11 mouse cellular contexts compared by ENCODE assay signal in the genomic region with DNA sequence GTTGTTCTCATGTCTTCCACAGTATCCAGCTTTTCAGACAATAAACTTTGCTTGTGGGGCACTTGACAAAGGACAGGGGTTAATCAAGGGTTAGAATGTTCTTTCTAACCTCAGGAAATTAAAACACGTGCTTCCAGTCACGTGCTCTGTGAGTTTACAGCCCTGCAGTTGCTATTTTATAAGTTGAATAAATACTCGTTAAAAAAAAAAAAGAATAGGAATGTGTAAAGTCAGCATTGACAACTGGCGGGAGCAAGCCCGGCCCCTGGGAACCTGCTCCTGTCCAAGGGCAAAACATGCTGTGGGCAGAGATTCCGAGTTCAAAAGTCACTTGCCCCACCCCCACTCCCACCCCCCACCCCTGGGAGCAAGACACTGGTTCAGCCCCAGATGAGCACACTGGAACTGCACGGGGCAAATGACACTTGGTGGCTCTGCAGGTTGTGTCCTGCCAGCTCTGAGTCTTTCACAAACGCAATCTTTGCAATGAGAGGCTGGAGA.
DNase-seq lines count a peak whose midpoint lies in the region; ATAC-seq and TF ChIP-seq lines count a peak whose summit lies in the region.
"Had no signal": no experiment of that assay in that cellular context is flagged by ENCODE, and none has a peak within 500 bp of the region (broad histone marks: within the 10 kb centered on the region; RNA-seq: fewer than 3 reads in every experiment).

No protein-coding gene starts in this region.

- 0 out of 2 replicates have a peak overlapping the region, but pooled peaks have one; percentile 14 for H3K27ac ChIP-seq in heart, postnatal 0 days (ENCODE audit: low read depth)
- H3K27ac ChIP-seq in limb, embryonic 10.5 days: 0 out of 2 replicates have a peak overlapping the region, but pooled peaks have one; percentile 14
- no peak overlapping the region for H3K27ac ChIP-seq in hindbrain, embryonic 11.5 days (ENCODE audit: low read depth, low read length)
- H3K27ac ChIP-seq: forebrain, embryonic 13.5 days; layer of hippocampus, adult 2 months had no signal

- H3K4me1 ChIP-seq in heart, postnatal 0 days (ENCODE audit: control insufficient read depth, insufficient read depth): peaks cover 26% of the 10 kb centered on the region
- peaks cover 20% of the 10 kb centered on the region for H3K4me1 ChIP-seq in limb, embryonic 10.5 days
- no peaks in the 10 kb centered on the region for H3K4me1 ChIP-seq in hindbrain, embryonic 11.5 days (replicated peaks; ENCODE audit: control insufficient read depth, insufficient read depth, low read length)
- H3K4me1 ChIP-seq: forebrain, embryonic 13.5 days had no signal

- H3K9ac ChIP-seq in heart, postnatal 0 days (replicated peaks; ENCODE audit: low read depth, low read length): no peak overlapping the region
- H3K9ac ChIP-seq in hindbrain, embryonic 11.5 days (ENCODE audit: low read depth, low read length): no peak overlapping the region
- H3K9ac ChIP-seq: forebrain, embryonic 13.5 days had no signal

- no peak for ATAC-seq in heart, postnatal 0 days (ENCODE audit: insufficient read depth, low read depth)
- ATAC-seq in hindbrain, embryonic 11.5 days (ENCODE audit: low FRiP score): no peak
- ATAC-seq: forebrain, embryonic 13.5 days had no signal

- H3K4me2 ChIP-seq in heart, postnatal 0 days (ENCODE audit: low read depth, low read length): no peak overlapping the region
- H3K4me2 ChIP-seq in hindbrain, embryonic 11.5 days (replicated peaks; ENCODE audit: low read depth, low read length): no peak overlapping the region
- H3K4me2 ChIP-seq: forebrain, embryonic 13.5 days had no signal

- TF ChIP-seq CTCF in heart, postnatal 0 days (IDR thresholded peaks at IDR 0.05; ENCODE audit: low read depth): no peak

- no peak for TF ChIP-seq EP300 in heart, postnatal 0 days (IDR thresholded peaks at IDR 0.05; ENCODE audit: low read depth)

- no peaks in the 10 kb centered on the region for H3K36me3 ChIP-seq in heart, postnatal 0 days (replicated peaks; ENCODE audit: control insufficient read depth, insufficient read depth, low read length)
- no peaks in the 10 kb centered on the region for H3K36me3 ChIP-seq in limb, embryonic 10.5 days
- no peaks in the 10 kb centered on the region for H3K36me3 ChIP-seq in hindbrain, embryonic 11.5 days (ENCODE audit: control insufficient read depth, insufficient read depth, low read length)

- peak; percentile 35 to 47 for DNase-seq in spleen, postnatal 36 days (ENCODE audit: low spot score in 2 of 2)
- no peak for DNase-seq in spleen, adult 12 weeks (ENCODE audit: low spot score)
- DNase-seq in heart, postnatal 0 days (ENCODE audit: low spot score): no peak
- no peak for DNase-seq in limb, embryonic 10.5 days (ENCODE audit: low spot score)
- DNase-seq in MN1 (ENCODE audit: low spot score): no peak
- no peak for DNase-seq in spleen, postnatal 4 days (ENCODE audit: low spot score in 2 of 2)
- DNase-seq in hindbrain, embryonic 11.5 days (ENCODE audit: low spot score): no peak
- no peak for DNase-seq in cerebellum, adult 9-11 months
- DNase-seq: cerebellum, postnatal 14 days had no signal

- no peaks in the 10 kb centered on the region for H3K27me3 ChIP-seq in heart, postnatal 0 days (ENCODE audit: control insufficient read depth, insufficient read depth, low read length)
- H3K27me3 ChIP-seq in limb, embryonic 10.5 days (ENCODE audit: low read depth, poor library complexity, severe bottlenecking): no peaks in the 10 kb centered on the region
- H3K27me3 ChIP-seq in hindbrain, embryonic 11.5 days (ENCODE audit: control insufficient read depth, insufficient read depth, low read length): no peaks in the 10 kb centered on the region
- H3K27me3 ChIP-seq: forebrain, embryonic 13.5 days had no signal

- no peak overlapping the region for H3K4me3 ChIP-seq in heart, postnatal 0 days (ENCODE audit: low read depth, low read length)
- no peak overlapping the region for H3K4me3 ChIP-seq in limb, embryonic 10.5 days
- no peak overlapping the region for H3K4me3 ChIP-seq in hindbrain, embryonic 11.5 days (ENCODE audit: low read depth, low read length)
- H3K4me3 ChIP-seq: forebrain, embryonic 13.5 days; layer of hippocampus, adult 2 months had no signal

- 24% methylated on average over 8 of the region's 8 CpGs for WGBS in heart, postnatal 0 days
- WGBS in limb, embryonic 10.5 days: 48% methylated on average over 8 of the region's 8 CpGs
- 45% methylated on average over 8 of the region's 8 CpGs for WGBS in hindbrain, embryonic 11.5 days

- H3K9me3 ChIP-seq in heart, postnatal 0 days (replicated peaks; ENCODE audit: control insufficient read depth, low read length): no peaks in the 10 kb centered on the region
- H3K9me3 ChIP-seq in limb, embryonic 10.5 days (replicated peaks): no peaks in the 10 kb centered on the region
- H3K9me3 ChIP-seq in hindbrain, embryonic 11.5 days (ENCODE audit: control insufficient read depth, low read length): no peaks in the 10 kb centered on the region
- H3K9me3 ChIP-seq: forebrain, embryonic 13.5 days had no signal

Comparison
In these comparisons a context has a peak if more than half of its experiments do, and no peak if none do; other contexts are left out.
1. DNase-seq: peak in spleen, postnatal 36 days (2 of 2); none in spleen, adult 12 weeks (single experiment), heart, postnatal 0 days (single experiment), limb, embryonic 10.5 days (single experiment), MN1 (single experiment), spleen, postnatal 4 days (0 of 2), hindbrain, embryonic 11.5 days (single experiment) and cerebellum, adult 9-11 months (single experiment).